Mouse (Mus musculus) splenic B cell, adult 2 months (primary cell): ENCODE measurements at regions not wholly inside any gene's neighbourhood (a gene's known extent, or its start where the extent isn't known, plus 50 kb on each side); places are given as distances from the start of the nearest gene placed in this dataset.

Experiments
- DNase-seq: peaks from one replicate; pipeline ENCODE4 v3.0.0-alpha.2; 2011; ENCODE audit warnings: low read depth, low spot score
- H3K27me3 ChIP-seq: 2 replicates; pipeline ENCODE4 v1.6.1; 2012; ENCODE audit warnings: mild to moderate bottlenecking, low read length, moderate library complexity, mixed read lengths; ENCODE audit not compliant: control insufficient read depth, poor library complexity, insufficient read depth, severe bottlenecking
- H3K36me3 ChIP-seq: 2 replicates; pipeline ENCODE4 v1.6.1; 2012; ENCODE audit warnings: mild to moderate bottlenecking, low read length, moderate library complexity, mixed read lengths; ENCODE audit not compliant: control insufficient read depth, poor library complexity, insufficient read depth, severe bottlenecking

GRCm38 (mm10) chr14:120626936-120627277, 148.7 kb downstream of the Rap2a start:
- DNase-seq: no peak
- Histone ChIP-seq H3K36me3 (no peaks in the 10 kb centered on the region), H3K27me3 (no peaks in the 10 kb centered on the region)

GRCm38 (mm10) chr14:120632771-120633170, 154.5 kb downstream of the Rap2a start:
- no peaks in the 10 kb centered on the region for H3K27me3 ChIP-seq
- no peaks in the 10 kb centered on the region for H3K36me3 ChIP-seq
- no peak for DNase-seq

- no peaks in the 10 kb centered on the region for H3K27me3 ChIP-seq
- H3K36me3 ChIP-seq: no peaks in the 10 kb centered on the region
- no peak for DNase-seq
Observed at GRCm38 (mm10) chr14:120636726-120637400, 158.6 kb downstream of the Rap2a start.

- DNase-seq: no peak
- Histone ChIP-seq H3K36me3 (no peaks in the 10 kb centered on the region), H3K27me3 (no peaks in the 10 kb centered on the region)
Observed at GRCm38 (mm10) chr14:120637486-120638125, 159.4 kb downstream of the Rap2a start.

GRCm38 (mm10) chr14:120642591-120642990, 164.3 kb downstream of the Rap2a start:
- no peak for DNase-seq
- Histone ChIP-seq H3K36me3 (no peaks in the 10 kb centered on the region), H3K27me3 (no peaks in the 10 kb centered on the region)

GRCm38 (mm10) chr14:120652034-120652433, 173.8 kb downstream of the Rap2a start:
- no peaks in the 10 kb centered on the region for H3K27me3 ChIP-seq
- no peak for DNase-seq
- no peaks in the 10 kb centered on the region for H3K36me3 ChIP-seq

- DNase-seq: no peak
- H3K27me3 ChIP-seq: no peaks in the 10 kb centered on the region
- no peaks in the 10 kb centered on the region for H3K36me3 ChIP-seq
Observed at GRCm38 (mm10) chr14:120660321-120660781, 182.1 kb downstream of the Rap2a start.

GRCm38 (mm10) chr14:120661111-120661510, 182.9 kb downstream of the Rap2a start:
- Histone ChIP-seq H3K36me3 (no peaks in the 10 kb centered on the region), H3K27me3 (no peaks in the 10 kb centered on the region)
- no peak for DNase-seq

GRCm38 (mm10) chr14:120669665-120670064, 191.4 kb downstream of the Rap2a start:
- H3K27me3 ChIP-seq: no peaks in the 10 kb centered on the region; the same call in 1 of the 2 replicates
- no peak for DNase-seq

GRCm38 (mm10) chr14:120675752-120676151, 197.5 kb downstream of the Rap2a start:
- no peaks in the 10 kb centered on the region for H3K27me3 ChIP-seq
- no peaks in the 10 kb centered on the region for H3K36me3 ChIP-seq
- no peak for DNase-seq

More at GRCm38 (mm10) chr14:120669665-120670064, 191.4 kb downstream of the Rap2a start:
- no peaks in the 10 kb centered on the region for H3K36me3 ChIP-seq

- Histone ChIP-seq H3K27me3 (no peaks in the 10 kb centered on the region), H3K36me3 (no peaks in the 10 kb centered on the region)
- no peak for DNase-seq
Observed at GRCm38 (mm10) chr14:120678533-120678932, 200.3 kb downstream of the Rap2a start.

GRCm38 (mm10) chr14:120679072-120679471, 200.8 kb downstream of the Rap2a start:
- Histone ChIP-seq H3K36me3 (no peaks in the 10 kb centered on the region), H3K27me3 (no peaks in the 10 kb centered on the region)
- DNase-seq: no peak

- H3K27me3 ChIP-seq: no peaks in the 10 kb centered on the region
- H3K36me3 ChIP-seq: no peaks in the 10 kb centered on the region
- no peak for DNase-seq
Observed at GRCm38 (mm10) chr14:120680272-120680671, 202.0 kb downstream of the Rap2a start.

- no peaks in the 10 kb centered on the region for H3K36me3 ChIP-seq
- DNase-seq: no peak
- H3K27me3 ChIP-seq: no peaks in the 10 kb centered on the region
Observed at GRCm38 (mm10) chr14:120685263-120685662, 207.0 kb downstream of the Rap2a start.

GRCm38 (mm10) chr14:120685877-120686276, 207.6 kb downstream of the Rap2a start:
- Histone ChIP-seq H3K27me3 (no peaks in the 10 kb centered on the region), H3K36me3 (no peaks in the 10 kb centered on the region)
- DNase-seq: no peak
